Mouse (Mus musculus) bone marrow, adult 2 months (tissue): ENCODE results near the gene Tgfbi.

Experiments
- CTCF ChIP-seq: fragments of 200-500 bp; IDR thresholded peaks from 2 replicates; pipeline ENCODE4 v1.5.1; 2011; ENCODE audit warnings: low read length, control low read depth; ENCODE audit not compliant: control insufficient read depth, insufficient read depth
- POLR2A ChIP-seq: fragments of 200-500 bp; IDR thresholded peaks from 2 replicates; pipeline ENCODE4 v1.6.1; 2011; ENCODE audit warnings: low read depth, mild to moderate bottlenecking, control low read depth, low read length, borderline replicate concordance; ENCODE audit not compliant: control insufficient read depth

GRCm38 (mm10) chr13:56588454-56589117, 20.7 kb upstream of the Tgfbi start:
- TF ChIP-seq POLR2A: no peak
- TF ChIP-seq CTCF: no peak
